Mouse (Mus musculus): ENCODE measurements at regions not wholly inside any gene's neighbourhood (a gene's known extent, or its start where the extent isn't known, plus 50 kb on each side); places are given as distances from the start of the nearest gene placed in this dataset.

DNA sequence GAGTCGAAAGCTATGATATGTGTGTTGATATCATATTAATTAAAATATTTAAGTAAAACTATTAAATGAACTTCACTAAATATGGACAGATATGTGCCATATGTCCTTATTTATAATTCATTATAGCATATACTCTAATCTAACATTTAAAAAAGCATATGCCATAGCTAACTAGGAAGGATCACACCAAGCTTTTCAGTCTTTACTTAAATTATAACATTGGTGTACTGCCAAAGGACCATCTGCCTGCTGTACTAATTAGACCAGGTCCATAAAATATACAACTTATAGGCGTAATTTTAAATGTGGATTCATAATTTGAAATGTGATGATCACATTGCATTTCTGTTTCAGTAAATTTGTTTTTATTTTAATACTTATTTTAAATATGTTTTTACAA, 651.9 kb upstream of the Klhl1 start:
- WGBS, result 73% methylated on average over 2 of the region's 2 CpGs
- no peak for DNase-seq (ENCODE audit: low spot score)
- H3K9me3 ChIP-seq, result no peaks in the 10 kb centered on the region
- H3K4me1 ChIP-seq, result no peaks in the 10 kb centered on the region
- no peaks in the 10 kb centered on the region for H3K36me3 ChIP-seq
- H3K27ac ChIP-seq, result no peak overlapping the region
- H3K27me3 ChIP-seq (ENCODE audit: insufficient read depth, poor library complexity, severe bottlenecking), result no peaks in the 10 kb centered on the region
- no peak overlapping the region for H3K4me3 ChIP-seq

DNA sequence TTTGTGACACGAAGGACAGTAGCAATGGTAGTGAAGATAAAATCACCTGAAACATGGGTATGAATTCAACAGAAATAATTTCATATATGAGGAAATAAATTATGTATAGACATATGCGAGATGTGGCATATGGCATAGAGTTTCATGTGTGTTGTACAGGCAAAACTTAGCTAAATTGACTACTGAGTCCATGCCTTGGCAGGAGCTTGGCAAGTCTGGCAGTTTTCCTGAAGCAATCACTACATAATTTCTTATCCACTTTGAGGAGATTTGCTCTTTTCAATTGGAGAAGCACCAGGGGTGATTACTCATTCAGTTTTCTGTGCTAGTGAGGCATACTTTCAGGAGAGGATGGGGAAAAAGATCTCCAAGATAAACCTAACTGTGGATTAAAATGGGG, 646.9 kb upstream of the Klhl1 start:
- H3K4me3 ChIP-seq, result no peak overlapping the region
- H3K27ac ChIP-seq, result no peak overlapping the region
- DNase-seq (ENCODE audit: low spot score), result no peak
- WGBS, result 81% methylated on average over 2 of the region's 2 CpGs
- no peaks in the 10 kb centered on the region for H3K4me1 ChIP-seq
- H3K36me3 ChIP-seq, result no peaks in the 10 kb centered on the region
- no peaks in the 10 kb centered on the region for H3K27me3 ChIP-seq (ENCODE audit: insufficient read depth, poor library complexity, severe bottlenecking)
- no peaks in the 10 kb centered on the region for H3K9me3 ChIP-seq

DNA sequence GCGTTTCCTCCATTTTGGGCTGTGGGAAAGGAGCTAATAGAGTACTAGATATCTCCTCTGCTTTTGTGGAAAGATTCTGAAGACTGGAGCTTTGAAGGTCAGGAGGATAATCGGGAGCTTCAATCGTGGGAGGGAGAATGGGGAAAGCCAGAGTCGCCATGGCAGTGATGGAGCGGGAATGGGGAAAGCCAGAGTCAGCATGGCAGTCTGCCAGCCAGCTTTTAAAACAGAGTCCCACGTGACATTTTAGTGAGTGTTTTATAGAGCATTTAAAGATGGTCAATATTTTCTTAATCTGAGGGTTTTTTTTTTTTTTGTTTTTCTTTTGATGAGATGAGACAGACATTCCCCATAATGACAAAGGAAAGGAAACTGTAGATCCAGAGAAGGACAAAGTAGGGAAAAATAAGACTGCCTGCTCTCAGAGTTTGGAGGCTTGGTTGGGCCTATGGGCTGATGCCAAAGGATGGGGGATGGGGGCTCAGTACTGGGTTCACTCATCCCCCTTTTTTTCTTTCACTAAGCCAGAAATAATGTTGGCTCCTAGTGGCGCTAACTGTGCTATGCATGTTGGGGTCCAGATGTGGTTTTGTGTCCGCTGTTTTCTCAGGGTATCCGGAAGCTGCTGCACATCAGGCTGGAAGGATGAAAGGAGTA, 630.2 kb upstream of the Klhl1 start:
- Histone ChIP-seq H3K27ac (no peak overlapping the region), H3K4me3 (no peak overlapping the region), H3K36me3 (no peaks in the 10 kb centered on the region), H3K9me3 (no peaks in the 10 kb centered on the region), H3K27me3 (ENCODE audit: insufficient read depth, poor library complexity, severe bottlenecking) (no peaks in the 10 kb centered on the region), H3K4me1 (no peaks in the 10 kb centered on the region)
- 85% methylated on average over 9 of the region's 9 CpGs for WGBS
- no peak for DNase-seq (ENCODE audit: low spot score)

DNA sequence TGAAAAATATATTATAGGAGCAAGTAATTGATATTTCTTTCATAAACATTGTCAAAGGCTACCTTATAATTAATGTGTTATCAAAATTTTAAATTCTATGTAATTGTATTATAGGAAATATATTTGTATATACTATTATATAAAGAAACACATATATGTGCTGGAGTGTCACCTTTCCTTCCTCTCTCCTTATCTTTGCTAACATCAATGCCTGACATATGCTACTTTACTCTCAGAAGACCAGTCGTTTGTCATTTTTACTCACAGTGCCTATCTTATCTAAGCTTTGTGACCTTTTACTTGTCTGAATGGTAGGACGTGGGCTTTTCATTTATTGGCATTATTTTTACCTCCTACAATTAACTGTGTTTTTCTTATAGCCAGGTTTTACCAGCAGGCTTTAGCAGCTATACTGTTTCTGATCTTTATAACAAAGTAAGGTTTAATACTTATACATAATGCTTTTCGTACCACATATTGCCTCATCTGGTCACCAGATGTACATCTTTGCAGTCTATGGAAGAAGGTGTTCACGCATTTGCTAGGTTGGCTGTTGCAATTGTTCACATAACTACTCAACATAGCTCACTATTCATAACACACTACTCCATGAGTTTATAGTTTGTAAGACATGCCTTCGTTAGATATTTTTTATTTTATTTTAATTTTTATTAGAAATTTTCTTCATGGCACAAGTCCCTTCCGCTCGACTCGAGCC, 597.2 kb upstream of the Klhl1 start:
- DNase-seq (ENCODE audit: low spot score), result no peak
- 75% methylated on average over 8 of the region's 8 CpGs for WGBS
- H3K27me3 ChIP-seq (ENCODE audit: insufficient read depth, poor library complexity, severe bottlenecking), result no peaks in the 10 kb centered on the region

DNA sequence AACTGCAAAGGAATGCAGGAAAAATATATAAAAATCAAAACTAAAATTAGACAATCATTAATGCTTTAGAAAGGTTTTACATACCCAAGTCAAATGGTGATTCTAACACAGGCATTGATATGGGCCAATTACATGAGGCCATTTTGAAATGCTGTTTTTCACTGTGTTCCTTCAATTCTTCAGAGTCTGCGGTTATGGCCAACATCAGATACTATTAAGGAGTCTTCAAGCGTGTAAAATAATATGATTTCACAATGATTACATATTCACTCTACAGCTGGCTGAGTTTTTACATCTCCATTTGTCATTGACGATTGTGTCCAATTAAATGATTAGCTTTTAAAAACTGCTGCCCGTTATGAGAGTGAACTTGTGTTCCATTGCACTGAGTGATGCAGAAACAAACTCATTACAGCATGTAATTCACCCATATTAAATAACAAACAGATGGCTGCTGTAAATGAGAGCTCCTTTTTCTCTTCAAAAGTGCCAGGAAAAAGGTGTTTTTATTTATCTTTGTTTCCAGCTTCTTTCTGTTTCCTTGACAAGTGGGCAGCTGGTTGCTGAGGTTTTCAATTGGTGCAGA, 582.3 kb upstream of the Klhl1 start:
- 77% methylated on average over 4 of the region's 4 CpGs for WGBS
- H3K36me3 ChIP-seq, result no peaks in the 10 kb centered on the region
- H3K27ac ChIP-seq, result no peak overlapping the region
- H3K9me3 ChIP-seq, result no peaks in the 10 kb centered on the region
- H3K27me3 ChIP-seq (ENCODE audit: insufficient read depth, poor library complexity, severe bottlenecking), result no peaks in the 10 kb centered on the region
- no peak for DNase-seq (ENCODE audit: low spot score)
- no peaks in the 10 kb centered on the region for H3K4me1 ChIP-seq
- H3K4me3 ChIP-seq, result no peak overlapping the region

More for the DNA sequence above, 597.2 kb upstream of the Klhl1 start:
- Histone ChIP-seq H3K4me1 (no peaks in the 10 kb centered on the region), H3K36me3 (no peaks in the 10 kb centered on the region), H3K27ac (no peak overlapping the region), H3K4me3 (no peak overlapping the region), H3K9me3 (no peaks in the 10 kb centered on the region)

DNA sequence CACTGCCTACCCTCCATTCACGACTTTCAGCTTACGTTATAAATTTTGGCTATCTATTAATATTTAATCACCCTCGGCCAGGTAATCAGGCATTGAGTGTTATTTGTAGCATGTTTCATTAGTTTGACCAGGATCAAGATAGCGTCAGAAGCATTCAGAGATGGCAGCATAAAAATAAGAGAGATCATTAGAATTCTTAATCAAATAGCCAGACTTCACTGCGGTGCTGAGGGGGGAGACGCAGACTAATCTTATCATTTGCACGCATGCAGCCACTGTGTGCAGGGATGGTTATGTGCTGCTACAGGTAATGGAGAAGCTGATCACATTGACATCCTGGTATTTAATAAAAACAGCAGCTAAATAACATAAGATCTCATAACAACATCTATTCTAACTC, 574.5 kb upstream of the Klhl1 start:
- 87% methylated on average over 7 of the region's 7 CpGs for WGBS
- H3K27ac ChIP-seq, result no peak overlapping the region
- no peaks in the 10 kb centered on the region for H3K27me3 ChIP-seq (ENCODE audit: insufficient read depth, poor library complexity, severe bottlenecking)
- no peaks in the 10 kb centered on the region for H3K36me3 ChIP-seq
- no peak overlapping the region for H3K4me3 ChIP-seq
- DNase-seq (ENCODE audit: low spot score), result no peak
- H3K9me3 ChIP-seq, result no peaks in the 10 kb centered on the region
- no peaks in the 10 kb centered on the region for H3K4me1 ChIP-seq

DNA sequence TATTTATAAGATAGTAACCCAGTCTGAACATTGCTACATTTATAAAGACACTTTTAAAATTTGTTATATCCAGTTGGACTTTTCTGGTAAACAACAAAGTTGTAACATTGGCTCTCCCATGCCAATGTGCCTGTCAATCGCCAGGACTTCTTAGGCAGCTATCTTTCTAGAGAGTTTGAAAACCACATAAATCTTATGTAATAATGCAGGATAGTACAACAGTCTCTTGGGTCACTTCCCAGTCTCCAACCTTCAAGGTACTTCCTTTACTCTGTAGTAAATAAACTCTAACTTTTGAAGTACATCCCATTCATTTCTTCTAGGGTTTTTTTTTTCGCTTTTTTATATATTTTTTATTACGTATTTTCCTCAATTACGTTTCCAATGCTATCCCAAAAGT, 570.0 kb upstream of the Klhl1 start:
- Histone ChIP-seq H3K27me3 (ENCODE audit: insufficient read depth, poor library complexity, severe bottlenecking) (no peaks in the 10 kb centered on the region), H3K4me1 (no peaks in the 10 kb centered on the region), H3K36me3 (no peaks in the 10 kb centered on the region), H3K27ac (no peak overlapping the region), H3K9me3 (no peaks in the 10 kb centered on the region), H3K4me3 (no peak overlapping the region)
- no peak for DNase-seq (ENCODE audit: low spot score)
- 84% methylated on average over 4 of the region's 4 CpGs for WGBS

DNA sequence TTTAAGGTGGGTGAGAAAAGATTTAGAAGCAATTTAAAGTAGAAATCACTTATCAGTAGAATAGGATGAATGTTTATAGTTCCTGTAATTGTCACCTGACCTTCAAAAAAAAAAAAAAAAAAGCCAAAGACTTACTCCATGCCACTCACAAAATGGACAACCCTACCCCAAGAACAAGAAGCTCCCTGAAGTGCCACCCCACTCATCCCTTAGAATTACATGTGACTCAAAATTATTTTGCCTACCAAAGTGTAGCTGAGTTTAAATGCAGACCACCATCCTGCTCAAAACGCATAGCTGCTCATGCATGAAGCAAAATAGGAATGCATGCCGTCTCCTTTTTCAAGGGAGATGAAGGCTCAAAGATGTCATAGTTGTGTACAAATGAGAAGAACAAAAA, 568.4 kb upstream of the Klhl1 start:
- no peak overlapping the region for H3K4me3 ChIP-seq
- H3K36me3 ChIP-seq, result no peaks in the 10 kb centered on the region
- no peaks in the 10 kb centered on the region for H3K4me1 ChIP-seq
- whole genome bisulfite sequencing, result 72% methylated on average over 2 of the region's 2 CpGs
- H3K27me3 ChIP-seq (ENCODE audit: insufficient read depth, poor library complexity, severe bottlenecking), result no peaks in the 10 kb centered on the region
- no peak for DNase-seq (ENCODE audit: low spot score)
- H3K27ac ChIP-seq, result no peak overlapping the region
- H3K9me3 ChIP-seq, result no peaks in the 10 kb centered on the region

DNA sequence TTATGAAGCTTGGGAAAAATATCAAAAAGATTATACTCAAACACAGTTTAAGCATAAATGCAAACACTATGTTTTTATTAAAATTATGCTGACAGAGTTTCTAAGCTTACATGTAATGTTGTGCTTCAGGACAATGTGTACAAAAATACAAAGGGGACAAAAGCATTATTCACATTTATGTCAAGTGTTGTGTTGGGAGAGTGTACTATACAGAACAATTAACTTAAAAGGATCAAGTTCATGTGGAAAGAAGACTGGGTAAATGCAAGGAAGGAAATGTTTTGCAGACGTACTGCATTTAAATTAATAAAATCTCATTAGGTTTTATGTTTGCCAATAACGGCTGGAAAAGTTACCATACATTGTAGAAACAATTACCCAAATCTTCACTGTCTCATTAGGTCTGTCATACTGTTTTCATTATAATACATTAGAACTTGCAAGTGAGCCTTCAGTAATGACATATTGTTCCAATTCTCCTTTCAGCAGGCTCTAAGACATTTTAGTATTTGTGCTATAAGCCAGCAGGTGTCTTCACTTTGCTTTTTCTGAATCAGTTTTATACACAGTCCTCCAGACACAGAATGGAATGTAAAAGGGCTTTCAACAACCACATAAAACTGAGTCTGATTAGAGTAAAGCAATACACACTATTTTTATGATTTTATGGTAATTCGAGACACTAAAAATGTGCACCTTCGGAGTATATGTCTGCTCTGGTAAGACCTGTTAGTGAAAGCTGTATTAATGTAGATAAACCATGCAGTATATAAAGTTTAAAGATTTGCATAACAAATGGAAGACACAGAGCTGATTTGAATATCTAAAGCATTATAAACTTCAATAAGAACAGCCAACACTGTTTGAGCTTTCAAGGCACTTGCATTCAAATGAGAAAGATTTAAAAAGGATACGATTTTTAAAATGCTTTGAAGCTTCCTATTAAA, 567.7 kb upstream of the Klhl1 start:
- H3K9me3 ChIP-seq, result no peaks in the 10 kb centered on the region
- H3K4me3 ChIP-seq, result no peak overlapping the region
- H3K27ac ChIP-seq, result no peak overlapping the region
- no peaks in the 10 kb centered on the region for H3K36me3 ChIP-seq
- 77% methylated on average over 5 of the region's 5 CpGs for WGBS
- DNase-seq (ENCODE audit: low spot score), result no peak
- no peaks in the 10 kb centered on the region for H3K4me1 ChIP-seq
- H3K27me3 ChIP-seq (ENCODE audit: insufficient read depth, poor library complexity, severe bottlenecking), result no peaks in the 10 kb centered on the region

DNA sequence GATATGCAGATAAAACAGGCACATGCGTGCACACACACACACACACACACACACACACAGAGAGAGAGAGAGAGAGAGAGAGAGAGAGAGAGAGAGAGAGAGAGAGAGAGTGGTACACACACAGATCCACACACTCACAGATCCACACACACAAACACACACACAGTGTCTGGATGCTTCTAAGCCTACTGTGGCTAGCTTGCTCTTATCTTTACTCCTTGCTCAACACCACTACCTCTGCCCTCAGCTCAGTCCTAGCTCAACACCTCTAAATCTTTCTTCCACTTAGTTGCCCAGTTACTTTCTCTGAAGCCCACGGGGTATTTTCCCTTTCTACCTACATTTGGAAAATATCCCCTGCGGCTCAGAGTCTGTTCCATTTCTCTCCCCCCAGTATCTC, 555.9 kb upstream of the Klhl1 start:
- Histone ChIP-seq H3K36me3 (no peaks in the 10 kb centered on the region), H3K9me3 (no peaks in the 10 kb centered on the region), H3K27ac (no peak overlapping the region), H3K4me3 (no peak overlapping the region), H3K4me1 (no peaks in the 10 kb centered on the region), H3K27me3 (ENCODE audit: insufficient read depth, poor library complexity, severe bottlenecking) (no peaks in the 10 kb centered on the region)
- 80% methylated on average over 3 of the region's 3 CpGs for WGBS
- no peak for DNase-seq (ENCODE audit: low spot score)

DNA sequence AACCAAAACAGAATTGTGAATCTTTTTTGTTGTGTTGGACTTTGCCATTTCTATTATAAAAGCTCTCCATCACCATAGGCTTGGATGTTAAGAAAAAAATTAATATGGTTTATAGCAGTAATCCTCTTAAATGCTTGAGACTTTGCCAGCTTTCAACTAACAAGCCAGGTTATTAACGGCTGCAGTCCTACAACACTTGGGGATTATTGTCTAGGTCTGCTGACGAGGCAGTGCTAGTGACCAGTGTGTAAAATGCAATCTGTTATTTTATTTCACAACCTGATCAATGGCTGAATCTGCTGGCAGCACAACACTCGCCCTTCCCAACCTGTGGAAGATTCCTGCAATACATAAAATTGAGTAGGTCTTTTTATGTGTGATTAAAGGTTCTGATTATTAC, 549.9 kb upstream of the Klhl1 start:
- Histone ChIP-seq H3K4me1 (no peaks in the 10 kb centered on the region), H3K27ac (no peak overlapping the region), H3K4me3 (no peak overlapping the region), H3K9me3 (no peaks in the 10 kb centered on the region), H3K27me3 (ENCODE audit: insufficient read depth, poor library complexity, severe bottlenecking) (no peaks in the 10 kb centered on the region), H3K36me3 (no peaks in the 10 kb centered on the region)
- WGBS, result 65% methylated on average over 3 of the region's 3 CpGs
- no peak for DNase-seq (ENCODE audit: low spot score)

DNA sequence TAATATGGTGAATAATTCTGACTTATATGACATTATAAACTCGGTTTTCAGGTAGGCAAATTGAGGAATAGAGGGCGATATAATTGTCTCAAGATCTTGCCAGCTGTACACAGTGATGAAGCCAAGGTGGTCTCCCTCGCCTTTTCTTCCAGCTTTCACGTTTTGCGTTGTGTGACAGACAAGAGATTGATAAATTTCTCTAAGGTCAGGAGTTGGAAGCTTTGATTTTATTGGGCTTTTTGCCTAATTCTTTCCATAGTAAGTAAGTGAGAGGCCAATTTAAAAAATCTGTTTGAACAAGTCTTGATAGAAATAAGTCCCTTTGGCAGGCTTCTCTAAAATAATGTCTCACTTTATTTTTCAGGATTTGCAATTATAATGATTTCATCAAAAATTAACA, 549.4 kb upstream of the Klhl1 start:
- WGBS, result 76% methylated on average over 5 of the region's 5 CpGs
- no peaks in the 10 kb centered on the region for H3K4me1 ChIP-seq
- no peak overlapping the region for H3K4me3 ChIP-seq
- DNase-seq (ENCODE audit: low spot score), result no peak
- H3K9me3 ChIP-seq, result no peaks in the 10 kb centered on the region
- H3K27me3 ChIP-seq (ENCODE audit: insufficient read depth, poor library complexity, severe bottlenecking), result no peaks in the 10 kb centered on the region
- H3K27ac ChIP-seq, result no peak overlapping the region
- H3K36me3 ChIP-seq, result no peaks in the 10 kb centered on the region

DNA sequence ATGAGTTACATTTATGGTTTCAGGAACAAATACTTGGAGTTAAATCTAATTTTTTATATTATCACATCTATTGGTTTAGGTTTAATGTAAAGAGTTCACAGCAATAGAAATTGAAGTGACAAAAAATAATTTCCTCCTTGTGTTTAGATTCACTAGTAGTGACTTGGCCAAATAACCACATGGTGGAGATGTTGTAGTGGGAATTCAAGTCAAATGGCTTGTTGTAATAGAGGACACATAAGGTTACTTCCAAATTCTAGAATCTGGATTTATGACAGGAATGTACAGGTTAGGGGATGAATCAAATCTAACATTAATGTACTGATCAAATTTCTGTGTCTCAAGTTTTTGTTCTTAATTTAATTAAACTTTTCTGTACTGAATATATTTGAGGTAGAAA, 526.4 kb upstream of the Klhl1 start:
- no peaks in the 10 kb centered on the region for H3K36me3 ChIP-seq
- no peak overlapping the region for H3K4me3 ChIP-seq
- no peak overlapping the region for H3K27ac ChIP-seq
- no peaks in the 10 kb centered on the region for H3K4me1 ChIP-seq
- DNase-seq (ENCODE audit: low spot score), result no peak
- H3K9me3 ChIP-seq, result no peaks in the 10 kb centered on the region
- no peaks in the 10 kb centered on the region for H3K27me3 ChIP-seq (ENCODE audit: insufficient read depth, poor library complexity, severe bottlenecking)
